ENCODE assay signal across 16 mouse cellular contexts in the genomic region with DNA sequence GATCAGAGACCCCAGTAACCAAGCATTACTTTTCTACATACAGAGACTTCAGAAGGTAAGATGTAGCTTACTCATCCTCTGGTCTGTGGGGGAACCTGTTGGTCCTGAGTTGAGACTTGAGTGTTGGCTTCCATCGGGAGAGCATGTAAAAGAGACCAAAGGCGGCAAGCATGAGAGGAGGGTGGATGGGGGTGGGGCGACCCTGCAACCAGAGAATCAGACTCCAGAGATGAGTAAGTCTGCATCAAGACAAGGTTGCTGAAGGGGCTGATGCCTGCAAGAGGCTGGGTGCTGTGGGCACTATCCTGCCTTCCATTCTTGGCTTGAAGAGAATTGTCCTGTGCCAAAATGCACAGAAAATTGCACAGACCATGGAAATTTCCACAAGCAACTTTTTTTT.
"Had no signal": no experiment of that assay in that cellular context is flagged by ENCODE, and none has a peak within 500 bp of the region (broad histone marks: within the 10 kb centered on the region; RNA-seq: fewer than 3 reads in every experiment).

No protein-coding gene starts in this region.

- H3K27me3 ChIP-seq: lung, embryonic 15.5 days; midbrain, embryonic 13.5 days; midbrain, embryonic 15.5 days; neural tube, embryonic 12.5 days had no signal

- DNase-seq: liver, postnatal 0 days; lung, adult 2 months; lung, postnatal 14 days; lung, postnatal 36 days; right cerebral cortex, postnatal 14 days; thymus, adult 18-20 months; thymus, postnatal 14 days; thymus, postnatal 36 days had no signal

- H3K4me3 ChIP-seq: lung, embryonic 15.5 days; megakaryocyte, embryonic 14.5 days; midbrain, embryonic 13.5 days; midbrain, embryonic 15.5 days; neural tube, embryonic 12.5 days had no signal

- ATAC-seq: liver, postnatal 0 days; lung, postnatal 0 days; midbrain, embryonic 13.5 days; midbrain, embryonic 15.5 days had no signal

- H3K27ac ChIP-seq: lung, embryonic 15.5 days; macrophage; midbrain, embryonic 13.5 days; midbrain, embryonic 15.5 days; neural tube, embryonic 12.5 days had no signal

- H3K4me2 ChIP-seq: lung, embryonic 15.5 days; midbrain, embryonic 11.5 days; midbrain, embryonic 13.5 days; midbrain, embryonic 15.5 days; neural tube, embryonic 12.5 days had no signal

- H3K36me3 ChIP-seq: lung, embryonic 15.5 days; midbrain, embryonic 13.5 days; midbrain, embryonic 15.5 days; neural tube, embryonic 12.5 days had no signal
